Mouse (Mus musculus) small intestine, adult 2 months (tissue): ENCODE data around the gene Pdcd1lg2. TPM values are rescaled to one million over a fixed set of nuclear protein-coding genes. Genes with fewer than 3 reads are reported as not detected.
A peak's percentile ranks its signal among the peaks of the same experiment; 100 is the strongest.

ENCODE experiments used
- H3K27ac ChIP-seq: fragments of 200-500 bp; 2 replicates; pipeline ENCODE4 v1.5.1; 2012; ENCODE audit warnings: low read depth, low read length, control low read depth, inconsistent platforms; ENCODE audit not compliant: insufficient read depth
- H3K27me3 ChIP-seq: fragments of 200-500 bp; 2 replicates; pipeline ENCODE4 v1.6.1; 2012; ENCODE audit warnings: mild to moderate bottlenecking, moderate library complexity, low read length, inconsistent platforms; ENCODE audit not compliant: control insufficient read depth, insufficient read depth
- H3K36me3 ChIP-seq: fragments of 200-500 bp; 2 replicates; pipeline ENCODE4 v1.6.1; 2012; ENCODE audit warnings: mild to moderate bottlenecking, low read length, control low read depth, inconsistent platforms; ENCODE audit not compliant: control insufficient read depth, insufficient read depth
- H3K4me1 ChIP-seq: fragments of 200-500 bp; 2 replicates; pipeline ENCODE4 v1.6.1; 2012; ENCODE audit warnings: low read length, inconsistent platforms, mixed read lengths; ENCODE audit not compliant: control insufficient read depth, insufficient read depth, insufficient read length
- H3K4me3 ChIP-seq: fragments of 200-500 bp; 2 replicates; pipeline ENCODE4 v1.5.1; 2012; ENCODE audit warnings: low read depth, mild to moderate bottlenecking, control low read depth, inconsistent platforms, low read length, moderate library complexity
- CTCF ChIP-seq: fragments of 200-500 bp; IDR thresholded peaks from 2 replicates; pipeline ENCODE4 v1.5.1; 2012; ENCODE audit warnings: low read depth, mild to moderate bottlenecking, control low read depth, inconsistent platforms, low read length, moderate library complexity, mixed read lengths; ENCODE audit not compliant: insufficient replicate concordance, insufficient read length; ENCODE audit errors: extremely low read depth
- POLR2A ChIP-seq: fragments of 200-500 bp; IDR thresholded peaks from 2 replicates; pipeline ENCODE4 v1.6.1; 2012; ENCODE audit warnings: low read depth, mild to moderate bottlenecking, control low read depth, inconsistent platforms, low read length, moderate library complexity
- WGBS: fragments of 180-500 bp; shearing (Covaris S2); methylation state at CpG from one replicate; pipeline ENCODE4 v1.1.7; 2018; 5-methylcytosine and 5-hydroxymethylcytosine counted together
- polyA plus RNA-seq: library from polyadenylated mRNA; depleted of rRNA; stranded (reverse); fragments of >200 nt; gene quantifications from 2 replicates; pipeline ENCODE4 v1.2.3, GENCODE M21; 2012

Gene Pdcd1lg2
- polyA plus RNA-seq, 1 experiment, result 0.33 TPM

GRCm38 (mm10) chr19:29496786-29497557, 86.3 kb downstream of the Pdcd1lg2 start:
- Histone ChIP-seq H3K27ac (peak overlapping the region; percentile 34; the same call in 1 of the 2 replicates), H3K4me3 (no peak overlapping the region), H3K4me1 (peaks cover 8% of the 10 kb centered on the region; the same call in 1 of the 2 replicates), H3K36me3 (no peaks in the 10 kb centered on the region), H3K27me3 (no peaks in the 10 kb centered on the region)
- no peak for TF ChIP-seq POLR2A
- TF ChIP-seq CTCF, result no peak
- WGBS, result 41% methylated on average over 7 of the region's 7 CpGs

- Histone ChIP-seq H3K36me3 (no peaks in the 10 kb centered on the region), H3K27ac (no peak overlapping the region), H3K4me1 (peaks cover 8% of the 10 kb centered on the region; the same call in 1 of the 2 replicates), H3K27me3 (no peaks in the 10 kb centered on the region), H3K4me3 (no peak overlapping the region)
- WGBS, result 78% methylated on average over 7 of the region's 7 CpGs
- TF ChIP-seq CTCF, result no peak
- TF ChIP-seq POLR2A, result no peak
These were observed 87.2 kb downstream of the Pdcd1lg2 start for GRCm38 (mm10) chr19:29497874-29498273.

GRCm38 (mm10) chr19:29498842-29499456, 88.2 kb downstream of the Pdcd1lg2 start:
- 46% methylated on average over 6 of the region's 6 CpGs for WGBS
- H3K4me1 ChIP-seq, result peaks cover 8% of the 10 kb centered on the region; the same call in 1 of the 2 replicates
- peak overlapping the region; percentile 39 for H3K27ac ChIP-seq
- no peak for TF ChIP-seq CTCF
- TF ChIP-seq POLR2A, result no peak
- H3K4me3 ChIP-seq, result no peak overlapping the region
- no peaks in the 10 kb centered on the region for H3K36me3 ChIP-seq
- H3K27me3 ChIP-seq, result no peaks in the 10 kb centered on the region

- WGBS, result 36% methylated on average over 1 of the region's 1 CpGs
These were observed 89.6 kb downstream of the Pdcd1lg2 start for GRCm38 (mm10) chr19:29500333-29500732.

GRCm38 (mm10) chr19:29501106-29501505, 90.4 kb downstream of the Pdcd1lg2 start:
- WGBS, result 36% methylated on average over 11 of the region's 11 CpGs
- H3K27ac ChIP-seq, result 0 out of 2 replicates have a peak overlapping the region, but pooled peaks have one; percentile 1
- no peaks in the 10 kb centered on the region for H3K36me3 ChIP-seq

More at GRCm38 (mm10) chr19:29500333-29500732, 89.6 kb downstream of the Pdcd1lg2 start:
- no peak for TF ChIP-seq CTCF
- TF ChIP-seq POLR2A, result no peak
- H3K27ac ChIP-seq, result no peak overlapping the region
- no peaks in the 10 kb centered on the region for H3K36me3 ChIP-seq
- H3K27me3 ChIP-seq, result no peaks in the 10 kb centered on the region
- H3K4me3 ChIP-seq, result no peak overlapping the region
- peaks cover 8% of the 10 kb centered on the region; the same call in 1 of the 2 replicates for H3K4me1 ChIP-seq

GRCm38 (mm10) chr19:29501507-29501906, 90.8 kb downstream of the Pdcd1lg2 start:
- H3K4me1 ChIP-seq, result peaks cover 8% of the 10 kb centered on the region; the same call in 1 of the 2 replicates
- H3K36me3 ChIP-seq, result no peaks in the 10 kb centered on the region
- peak overlapping the region; percentile 56 for H3K4me3 ChIP-seq
- TF ChIP-seq POLR2A (no peak), CTCF (peak; percentile 78)
- H3K27ac ChIP-seq, result no peak overlapping the region
- 8% methylated on average over 6 of the region's 6 CpGs for WGBS
- no peaks in the 10 kb centered on the region for H3K27me3 ChIP-seq

More at GRCm38 (mm10) chr19:29501106-29501505, 90.4 kb downstream of the Pdcd1lg2 start:
- no peak for TF ChIP-seq POLR2A
- TF ChIP-seq CTCF, result peak; percentile 67; the same call in 1 of the 2 replicates
- peaks cover 8% of the 10 kb centered on the region; the same call in 1 of the 2 replicates for H3K4me1 ChIP-seq
- H3K27me3 ChIP-seq, result no peaks in the 10 kb centered on the region
- peak overlapping the region; percentile 56 for H3K4me3 ChIP-seq

- H3K27ac ChIP-seq, result no peak overlapping the region
- H3K27me3 ChIP-seq, result no peaks in the 10 kb centered on the region
- no peaks in the 10 kb centered on the region for H3K36me3 ChIP-seq
- H3K4me1 ChIP-seq, result peaks cover 3% of the 10 kb centered on the region; the same call in 1 of the 2 replicates
- WGBS, result 78% methylated on average over 2 of the region's 2 CpGs
- no peak for TF ChIP-seq CTCF
- no peak for TF ChIP-seq POLR2A
- H3K4me3 ChIP-seq, result no peak overlapping the region
These were observed 93.4 kb downstream of the Pdcd1lg2 start for GRCm38 (mm10) chr19:29504131-29504530.
